Mouse (Mus musculus) Muller cell, postnatal 12 days (primary cell): ENCODE data around the gene Timm44.

Source experiments
- DNase-seq: peaks from one replicate; pipeline ENCODE4 v3.0.0-alpha.2; 2015; ENCODE audit errors: inconsistent ontology term

Timm44 gene

DNA sequence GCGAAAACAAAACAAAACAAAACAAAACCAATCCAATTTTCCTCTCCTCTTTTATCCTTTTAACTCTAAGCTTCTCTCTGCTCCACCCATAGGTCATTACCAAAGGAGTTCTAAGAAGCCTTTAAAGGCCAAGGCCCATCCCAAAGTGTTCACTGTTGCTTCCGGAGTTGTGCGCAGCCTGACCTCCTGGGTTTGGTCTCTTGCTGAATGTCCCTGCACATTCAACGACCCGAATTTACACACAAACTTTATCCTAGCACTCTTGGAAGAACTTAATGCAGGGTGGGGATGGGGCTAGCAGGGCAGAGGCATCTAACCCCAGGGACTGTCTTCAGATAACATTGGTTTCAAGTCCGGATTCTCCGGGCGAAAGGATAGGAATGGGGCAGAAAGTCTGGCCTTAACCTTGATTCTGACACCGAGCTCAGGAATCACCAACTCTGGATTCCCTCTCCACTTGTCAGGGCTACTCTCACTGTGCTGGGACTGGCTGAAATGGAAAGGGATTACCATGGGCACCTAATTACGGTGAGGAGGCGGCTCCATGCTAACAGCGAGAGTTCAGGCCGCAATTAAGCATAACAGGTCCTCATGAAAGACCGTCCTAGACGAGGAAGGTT, 37.8 kb downstream of the Timm44 start:
- DNase-seq, result no peak

DNA sequence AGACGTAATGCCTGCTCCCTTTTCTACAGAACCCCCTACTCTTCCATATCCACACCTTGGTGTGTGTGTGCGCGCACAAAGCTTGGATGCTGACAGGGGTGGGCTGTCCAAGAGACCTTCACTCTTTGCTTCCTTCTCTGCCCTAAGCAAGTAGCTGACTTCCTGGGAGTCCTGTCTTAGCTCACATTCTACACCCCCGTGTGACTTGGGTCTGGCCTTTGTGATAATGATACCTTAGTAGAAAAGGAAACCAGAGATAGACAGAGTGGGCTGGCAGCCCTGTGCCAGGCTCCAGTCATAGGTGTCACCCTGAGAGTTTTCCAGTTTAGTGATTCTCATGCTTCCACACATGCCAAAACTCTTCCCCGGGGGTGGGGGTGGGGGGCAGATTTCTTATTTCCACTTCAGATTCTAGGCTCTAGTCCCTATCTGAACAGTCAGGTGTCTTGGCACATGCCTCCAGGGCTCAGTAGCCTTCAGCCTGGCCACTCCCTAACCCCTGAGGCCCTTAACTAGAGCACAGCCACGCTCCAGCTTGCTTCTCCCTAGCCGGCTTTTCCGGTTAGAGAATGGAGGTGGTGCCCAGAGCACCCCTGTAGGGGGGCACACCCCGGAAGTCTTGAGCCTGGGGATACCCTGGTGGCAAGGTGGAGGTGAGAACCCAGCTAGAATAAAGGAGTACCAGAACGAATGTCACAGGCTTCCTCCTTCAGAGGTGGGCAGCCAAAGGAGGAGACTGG, 44.9 kb downstream of the Timm44 start:
- DNase-seq, result no peak

DNA sequence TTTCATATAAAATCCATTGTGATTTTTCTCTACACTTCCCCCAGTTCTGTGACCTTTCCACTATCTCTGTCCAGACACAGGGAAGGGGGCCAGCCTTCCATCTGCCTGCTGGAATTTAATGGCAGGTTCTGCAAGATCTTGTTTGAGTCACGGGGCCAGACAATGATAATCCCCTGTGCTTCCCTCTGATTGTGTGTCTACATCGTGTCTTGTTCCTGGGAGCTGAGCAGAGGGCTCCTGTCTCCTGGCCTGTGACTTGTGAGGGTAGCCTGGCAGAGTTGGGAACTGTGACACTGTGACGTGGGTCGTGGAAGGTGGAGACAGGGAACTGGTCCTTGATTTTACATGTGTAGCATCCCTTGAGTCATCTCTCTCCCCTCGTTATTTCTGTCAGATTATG, 45.9 kb downstream of the Timm44 start:
- no peak for DNase-seq

GRCm38 (mm10) chr8:4227919-4228318, 47.8 kb downstream of the Timm44 start:
- no peak for DNase-seq

GRCm38 (mm10) chr8:4226739-4227347, 48.9 kb downstream of the Timm44 start, which contains the start of gene Lrrc8e:
Gene Lrrc8e (plus strand): TSS chr8:4226827.
- DNase-seq, result peak; percentile 73

DNA sequence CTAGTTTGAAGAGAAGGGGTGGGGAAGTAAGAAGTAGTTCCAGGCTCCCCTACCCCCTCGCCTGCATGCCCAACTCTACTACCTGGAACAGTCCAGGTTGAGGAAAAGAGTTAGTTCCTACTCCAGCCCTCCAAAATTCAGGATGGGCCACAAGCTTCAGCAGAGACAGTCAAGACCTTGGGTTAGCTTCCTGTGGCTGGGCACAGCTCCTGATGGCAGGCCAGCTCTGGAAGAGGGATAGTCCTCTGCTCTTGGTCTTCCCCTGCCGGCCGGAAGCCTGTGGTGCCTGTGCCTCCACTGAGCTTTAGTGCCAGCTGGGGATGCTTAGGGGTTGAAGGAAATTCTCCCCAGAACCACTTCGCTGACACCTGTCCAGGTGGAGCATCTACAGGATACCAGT, 49.4 kb downstream of the Timm44 start:
- DNase-seq, result no peak

DNA sequence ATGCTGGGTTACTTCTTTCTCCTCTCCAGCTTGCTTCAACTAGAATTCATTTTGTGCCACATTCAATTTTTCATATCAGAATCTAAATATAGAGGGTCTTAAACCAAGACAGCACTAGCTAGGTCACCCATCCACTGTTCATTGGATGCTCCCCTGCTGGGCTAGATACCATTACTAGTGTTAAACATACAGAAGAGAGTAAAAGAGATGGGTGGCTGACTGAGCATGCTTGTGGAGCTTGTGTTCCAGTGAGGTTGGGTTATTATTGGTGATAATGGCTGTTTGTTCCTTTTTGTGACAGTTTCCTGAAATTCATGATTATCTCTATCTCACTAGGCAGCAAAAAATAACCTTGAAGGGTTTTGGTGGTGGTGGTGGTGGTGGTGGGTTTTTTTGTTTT, 53.7 kb downstream of the Timm44 start:
- DNase-seq, result no peak

DNA sequence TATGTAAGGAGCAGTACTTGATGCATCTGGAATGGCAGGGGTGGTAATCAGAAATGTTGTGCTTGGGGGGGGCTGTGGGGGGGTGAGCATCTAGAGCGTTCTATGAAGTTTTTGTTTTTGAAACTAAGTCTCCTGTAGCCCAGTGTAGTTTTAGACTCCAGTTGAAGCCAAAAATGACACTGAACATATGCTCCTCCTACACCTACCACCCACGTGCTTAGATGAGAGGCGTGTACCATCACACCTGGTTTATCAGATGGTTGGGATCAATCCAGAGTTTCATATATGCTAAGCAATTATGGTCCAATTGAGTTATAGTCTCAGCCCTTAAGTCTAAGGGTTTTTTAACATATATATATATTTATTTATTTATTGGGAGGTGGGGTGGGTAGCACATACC, 56.1 kb downstream of the Timm44 start:
- DNase-seq, result no peak

GRCm38 (mm10) chr8:4216791-4217621, 58.7 kb downstream of the Timm44 start, which contains the start of gene Prr36:
Gene Prr36 (minus strand): TSS chr8:4217459.
- peak; percentile 46 for DNase-seq

DNA sequence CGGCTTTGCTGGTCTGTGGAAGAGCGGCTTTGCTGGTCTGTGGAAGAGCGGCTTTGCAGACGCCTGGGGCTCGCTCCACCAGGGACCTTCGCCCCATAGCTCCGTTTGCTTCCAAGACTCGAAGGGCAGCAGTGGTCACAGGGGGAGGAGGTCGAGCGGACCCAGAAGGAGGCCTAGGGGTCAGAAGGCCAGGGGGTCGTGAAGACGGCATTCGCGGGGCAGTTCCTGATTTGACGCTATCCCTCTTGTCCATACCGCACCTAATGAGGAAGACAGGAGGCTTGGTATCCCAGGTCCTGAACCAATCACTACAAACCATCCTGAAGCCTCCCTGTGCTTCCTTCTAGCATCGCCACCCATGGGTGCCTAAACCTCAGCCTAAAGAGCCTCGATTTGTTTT, 59.4 kb downstream of the Timm44 start:
- DNase-seq, result no peak

GRCm38 (mm10) chr8:4214006-4214980, 61.4 kb downstream of the Timm44 start:
- peak; percentile 38 for DNase-seq

DNA sequence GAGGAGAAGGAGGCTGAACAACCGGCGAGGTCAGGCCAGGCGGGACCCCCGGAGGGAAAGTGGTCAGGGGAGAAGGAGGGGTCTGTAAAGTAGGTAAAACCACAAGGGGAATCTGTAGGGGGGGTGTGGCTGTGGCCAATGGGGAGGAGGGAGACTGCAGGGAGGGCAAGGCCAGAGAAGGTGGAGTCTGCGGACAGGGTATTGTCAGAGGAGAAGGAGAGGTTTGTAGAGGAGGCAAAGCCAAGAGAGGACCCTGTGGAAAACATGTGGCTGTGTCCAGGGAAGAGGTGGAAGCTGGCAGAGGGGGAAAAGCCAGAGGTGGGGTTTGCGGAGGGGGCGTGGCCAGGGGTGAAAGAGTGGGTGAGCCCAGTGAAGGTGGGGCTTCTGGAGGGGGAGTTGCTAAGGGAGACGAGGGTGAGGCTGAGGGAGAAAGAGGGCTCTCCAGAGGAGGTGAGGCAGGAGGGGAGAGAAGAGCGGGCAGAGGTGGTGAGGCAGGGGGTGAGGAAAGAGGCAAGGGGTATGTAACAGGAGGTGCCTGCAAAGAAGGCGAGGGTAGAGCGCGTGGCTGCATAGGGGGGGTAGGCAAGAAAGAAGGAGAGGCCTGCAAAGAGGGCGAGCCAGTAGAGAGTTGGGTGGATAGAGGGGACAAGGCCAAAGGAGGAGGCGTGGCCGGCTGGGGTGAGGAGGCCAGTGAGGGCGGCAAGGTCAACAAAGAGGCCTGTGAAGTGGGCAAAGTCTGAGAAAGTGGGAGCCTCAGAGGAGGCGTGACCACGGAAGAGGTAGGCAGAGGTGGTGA, 62.3 kb downstream of the Timm44 start:
- DNase-seq, result peak; percentile 61

DNA sequence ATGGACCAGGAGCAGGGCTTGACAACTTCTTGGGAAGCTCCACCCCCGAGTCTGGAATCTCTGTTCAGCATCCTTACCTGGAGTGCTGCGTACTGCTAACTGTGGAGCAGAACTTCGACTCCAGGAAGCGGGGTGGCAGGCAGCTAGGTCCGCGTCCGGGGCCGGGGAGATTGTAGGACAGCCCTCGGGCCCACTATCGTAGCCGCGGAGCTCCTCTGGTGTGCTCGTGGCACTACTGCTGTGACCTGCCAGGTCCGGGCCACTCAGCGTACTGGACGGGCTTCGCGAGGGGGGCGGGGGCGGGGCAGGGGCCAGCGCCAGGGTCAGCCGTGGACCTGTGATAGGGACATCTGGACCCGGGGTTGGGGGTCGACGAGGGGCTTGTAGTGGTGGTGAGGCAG, 62.9 kb downstream of the Timm44 start:
- DNase-seq, result peak; percentile 26

- DNase-seq, result no peak
Measured at GRCm38 (mm10) chr8:4211097-4211496, 64.6 kb downstream of the Timm44 start.
